Mouse (Mus musculus) liver, adult 2 months (tissue): ENCODE results near the gene Ccdc163.
A peak's percentile ranks its signal among the peaks of the same experiment; 100 is the strongest.

Experiments used
- CTCF ChIP-seq: fragments of 200-500 bp; IDR thresholded peaks from 2 replicates; pipeline ENCODE4 v1.5.1; 2011; ENCODE audit warnings: low read depth, low read length, control low read depth
- POLR2A ChIP-seq: fragments of 200-500 bp; IDR thresholded peaks from 2 replicates; pipeline ENCODE4 v1.6.1; 2011; ENCODE audit warnings: low read length, control low read depth; ENCODE audit not compliant: insufficient read depth; ENCODE audit errors: extremely low read depth

DNA sequence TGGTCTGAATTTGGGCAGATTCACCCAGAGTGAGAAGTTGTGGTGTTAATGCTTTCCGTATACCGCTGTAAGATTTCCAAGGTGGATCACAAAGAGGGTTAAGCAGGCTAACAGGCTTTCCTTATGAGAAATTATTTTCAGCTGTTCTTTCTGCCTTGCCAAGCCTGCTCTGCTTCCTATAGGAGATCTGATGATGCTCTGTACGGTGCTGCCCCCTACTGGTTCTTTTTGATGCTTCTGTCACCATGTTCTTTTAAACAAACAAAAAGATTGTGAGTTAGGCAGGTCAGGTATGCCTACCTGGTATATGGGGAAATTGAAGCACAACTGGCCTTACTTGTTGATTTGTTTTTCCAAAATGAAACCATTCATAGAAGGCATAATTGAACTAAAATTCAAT lies 80.6 kb downstream of the Ccdc163 start:
- TF ChIP-seq POLR2A = no peak
- TF ChIP-seq CTCF = peak; percentile 42; the same call in 1 of the 2 replicates
